Mouse (Mus musculus): ENCODE measurements around the gene Cmtm8.

DNA sequence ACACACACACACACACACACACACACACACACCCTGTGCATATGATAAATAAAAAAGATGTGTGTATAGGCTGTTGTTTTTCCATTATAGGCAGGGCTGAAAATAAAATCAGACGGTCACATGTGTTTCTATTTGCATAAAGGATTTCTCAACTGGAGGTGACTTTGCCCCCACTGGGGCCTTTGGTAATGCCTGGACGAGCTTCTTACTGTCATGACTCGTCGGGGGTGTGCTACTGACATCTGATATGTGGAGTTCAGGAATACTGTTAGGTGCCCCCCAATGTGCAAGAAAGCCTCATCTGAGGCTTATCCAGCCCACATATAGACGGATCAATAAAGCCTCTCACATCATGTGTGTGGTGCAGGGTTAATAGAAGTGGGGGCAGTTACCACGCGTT, 26.9 kb downstream of the Cmtm8 start:
- no peak for TF ChIP-seq CTCF (IDR thresholded peaks at IDR 0.05; ENCODE audit: borderline replicate concordance, control insufficient read depth, extremely low read depth, insufficient read depth, low read length, poor library complexity)
- TF ChIP-seq POLR2A (IDR thresholded peaks at IDR 0.05; ENCODE audit: control insufficient read depth, extremely low read depth, insufficient read depth, low read length, poor library complexity): no peak

All from thymus, adult 2 months (tissue).